Mouse (Mus musculus): ENCODE data around the gene Vmn2r46.
"Not testable (repeated sequence)": the region's sequence is repeated elsewhere in the genome, so short reads cannot be mapped to it uniquely, and the experiment has no call there.

Gene Vmn2r46

GRCm38 (mm10) chr7:9770471-9770870 is at the start of gene Vmn2r46:
Vmn2r46 (minus strand) TSS chr7:9770571.
- not testable (repeated sequence) for DNase-seq
